Mouse (Mus musculus) liver, embryonic 12.5 days (tissue): ENCODE measurements around the gene Chn2. TPM values are rescaled to one million over a fixed set of nuclear protein-coding genes. Genes with fewer than 3 reads are reported as not detected.

Source experiments
- ATAC-seq: fragments of 200-750 bp; cut with Nextera tagmentation; 2 replicates; pipeline ENCODE4 v1.8.0; 2017; ENCODE audit warnings: moderate number of reproducible peaks, mild to moderate bottlenecking, moderate library complexity
- H3K27ac ChIP-seq: fragments of 300-500 bp; sonication (generic); 2 replicates; pipeline ENCODE4 v1.5.1; 2016; ENCODE audit warnings: mild to moderate bottlenecking
- H3K27me3 ChIP-seq: fragments of 300-500 bp; sonication (generic); replicated peaks from 2 replicates; pipeline ENCODE4 v1.6.1; 2016; ENCODE audit warnings: mild to moderate bottlenecking, moderate library complexity
- H3K36me3 ChIP-seq: fragments of 300-500 bp; sonication (generic); 2 replicates; pipeline ENCODE4 v1.6.1; 2016; ENCODE audit warnings: mild to moderate bottlenecking, moderate library complexity
- H3K4me1 ChIP-seq: fragments of 300-500 bp; sonication (generic); 2 replicates; pipeline ENCODE4 v1.6.1; 2016
- H3K4me2 ChIP-seq: fragments of 300-500 bp; sonication (generic); 2 replicates; pipeline ENCODE4 v1.6.1; 2016; ENCODE audit warnings: mild to moderate bottlenecking, moderate library complexity
- H3K4me3 ChIP-seq: fragments of 300-500 bp; sonication (generic); 2 replicates; pipeline ENCODE4 v1.5.1; 2016; ENCODE audit warnings: mild to moderate bottlenecking, moderate library complexity
- H3K9ac ChIP-seq: fragments of 300-500 bp; sonication (generic); 2 replicates; pipeline ENCODE4 v1.6.1; 2016; ENCODE audit warnings: mild to moderate bottlenecking, moderate library complexity
- H3K9me3 ChIP-seq: fragments of 300-500 bp; sonication (generic); replicated peaks from 2 replicates; pipeline ENCODE4 v1.6.1; 2016; ENCODE audit warnings: mild to moderate bottlenecking, moderate library complexity
- WGBS: fragments of 180-500 bp; shearing (Covaris S2); methylation state at CpG from one replicate; pipeline ENCODE4 v1.1.7; 2016; ENCODE audit not compliant: insufficient replicate concordance; 5-methylcytosine and 5-hydroxymethylcytosine counted together
- polyA plus RNA-seq: library from polyadenylated mRNA; unstranded; fragments of >200 nt; fragmentation: Nextera tagmentation; extraction: Ambion mirVana; gene quantifications from 2 replicates; pipeline ENCODE4 v1.2.1, GENCODE M21; 2016

Gene Chn2
- polyA plus RNA-seq, 1 experiment from 2014 or later, result 4.9 TPM

DNA sequence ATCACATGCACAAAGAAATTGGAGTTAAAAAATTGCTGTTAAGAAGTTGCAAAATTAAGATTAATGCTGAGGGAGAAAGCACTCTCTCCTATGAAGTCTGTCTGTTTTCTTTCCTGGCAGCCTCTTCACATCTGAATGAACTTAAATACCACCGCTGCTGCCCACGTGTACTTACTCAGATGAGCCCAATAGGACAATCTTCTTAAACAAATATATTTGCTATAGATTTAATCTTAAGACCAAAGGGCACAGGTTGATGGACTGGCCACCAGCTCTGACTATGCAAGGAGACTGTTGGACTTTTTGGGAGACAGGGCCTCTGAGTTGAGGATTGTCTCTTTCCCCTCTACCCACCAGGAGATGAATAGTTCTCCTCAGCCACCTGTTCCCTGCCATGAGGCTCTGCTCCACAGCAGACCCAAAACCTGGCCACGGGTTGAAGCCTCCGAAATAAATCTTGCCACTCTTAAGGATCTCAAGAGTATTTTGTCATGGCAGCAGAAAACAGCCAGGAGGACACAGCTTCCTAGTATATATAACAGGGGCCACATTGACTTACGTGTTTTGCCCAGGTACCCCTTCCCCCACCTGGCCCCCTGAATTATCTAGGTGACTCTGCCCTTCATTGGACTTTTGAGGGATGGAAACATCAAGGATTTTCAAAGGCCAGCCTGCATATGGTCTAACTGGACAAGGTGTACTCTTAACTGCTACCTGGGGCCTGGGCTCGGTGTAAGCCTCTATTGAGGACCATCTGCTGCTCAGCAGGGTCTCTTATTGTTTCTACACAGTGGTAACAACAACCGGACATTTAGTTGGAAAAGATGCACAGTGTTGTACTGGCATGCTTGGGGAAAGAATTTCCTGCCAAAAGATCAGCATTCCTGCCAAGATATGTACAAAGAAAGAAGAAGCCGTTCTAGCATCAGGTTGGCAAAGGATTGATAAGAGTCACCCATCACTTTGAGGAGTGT is 6.7 kb downstream of the Chn2 start:
- no peak for ATAC-seq
- Histone ChIP-seq H3K27ac (no peak overlapping the region), H3K4me3 (no peak overlapping the region), H3K4me1 (0 out of 2 replicates have a peak, but pooled peaks cover 2% of the 10 kb centered on the region), H3K4me2 (no peak overlapping the region), H3K9ac (no peak overlapping the region), H3K9me3 (no peaks in the 10 kb centered on the region), H3K27me3 (peaks cover 23% of the 10 kb centered on the region), H3K36me3 (no peaks in the 10 kb centered on the region)
- 69% methylated on average over 8 of the region's 8 CpGs for WGBS

DNA sequence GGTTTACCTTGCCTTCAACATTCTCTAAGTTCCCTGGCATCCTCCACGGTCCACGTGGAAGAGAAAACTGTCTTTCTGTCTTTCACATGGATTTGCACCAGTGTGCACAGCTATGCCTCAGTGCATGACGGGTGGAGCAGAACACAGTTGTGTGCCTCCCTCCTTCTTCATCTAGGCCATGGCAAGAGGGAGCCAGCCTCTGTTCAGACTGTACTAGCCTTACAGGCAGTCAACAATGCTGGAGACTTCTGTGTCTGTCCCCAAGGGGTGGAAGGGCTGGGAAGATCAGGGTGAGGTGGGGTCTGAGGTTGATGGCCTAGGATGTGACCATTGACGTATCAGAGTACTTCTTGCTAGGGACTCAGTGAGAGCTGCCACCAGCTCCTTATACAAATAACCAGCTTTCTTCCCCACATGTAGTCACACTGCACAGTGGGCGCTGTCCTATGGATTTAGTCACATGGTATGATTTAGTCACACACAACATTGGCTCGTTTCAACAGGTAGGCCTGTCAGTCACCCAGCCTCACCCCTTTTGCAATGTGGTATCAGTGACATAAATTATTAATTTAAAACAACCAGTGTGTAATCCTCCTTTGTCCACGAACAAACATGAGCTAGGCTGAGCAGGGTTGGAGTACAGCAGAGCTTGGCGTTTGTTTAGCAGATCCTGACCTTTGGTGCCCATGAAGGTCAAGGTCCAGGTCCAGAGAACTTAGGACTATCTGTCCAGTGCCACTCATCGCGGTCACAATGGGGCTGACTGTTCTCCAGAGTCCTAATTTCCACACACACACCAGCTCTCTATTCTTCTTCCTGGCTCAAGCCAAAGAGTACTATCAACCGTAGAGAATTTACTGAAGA is 7.8 kb downstream of the Chn2 start:
- Histone ChIP-seq H3K9me3 (no peaks in the 10 kb centered on the region), H3K27ac (no peak overlapping the region), H3K27me3 (peaks cover 12% of the 10 kb centered on the region), H3K9ac (no peak overlapping the region), H3K4me2 (no peak overlapping the region), H3K4me3 (no peak overlapping the region), H3K4me1 (0 out of 2 replicates have a peak, but pooled peaks cover 2% of the 10 kb centered on the region), H3K36me3 (no peaks in the 10 kb centered on the region)
- 63% methylated on average over 11 of the region's 11 CpGs for WGBS
- ATAC-seq, result peak; percentile 58

DNA sequence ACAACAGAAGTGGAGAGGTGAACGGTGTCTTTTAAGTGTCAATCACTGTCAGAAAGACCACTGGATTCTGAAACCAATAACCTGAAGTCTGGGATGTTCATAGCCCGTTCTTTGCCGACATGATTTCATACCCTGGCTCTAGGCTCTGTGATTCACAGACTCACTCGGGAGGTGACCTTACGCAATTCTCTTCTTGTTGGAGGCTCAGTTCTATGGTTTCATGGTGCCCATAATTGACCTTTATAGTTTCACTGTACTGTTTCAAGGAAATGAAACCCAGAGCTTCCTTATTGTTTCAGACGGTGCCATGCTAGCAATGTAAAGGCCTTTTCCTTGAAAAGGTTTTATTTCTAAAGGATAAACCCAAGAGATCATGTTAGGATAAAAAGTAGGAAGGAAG is 9.4 kb downstream of the Chn2 start:
- no peaks in the 10 kb centered on the region for H3K27me3 ChIP-seq
- H3K4me2 ChIP-seq, result no peak overlapping the region
- WGBS, result 70% methylated on average over 6 of the region's 6 CpGs
- no peak overlapping the region for H3K9ac ChIP-seq
- H3K9me3 ChIP-seq, result no peaks in the 10 kb centered on the region
- no peak overlapping the region for H3K27ac ChIP-seq
- H3K36me3 ChIP-seq, result no peaks in the 10 kb centered on the region
- ATAC-seq, result no peak
- no peak overlapping the region for H3K4me3 ChIP-seq
- 0 out of 2 replicates have a peak, but pooled peaks cover 2% of the 10 kb centered on the region for H3K4me1 ChIP-seq

DNA sequence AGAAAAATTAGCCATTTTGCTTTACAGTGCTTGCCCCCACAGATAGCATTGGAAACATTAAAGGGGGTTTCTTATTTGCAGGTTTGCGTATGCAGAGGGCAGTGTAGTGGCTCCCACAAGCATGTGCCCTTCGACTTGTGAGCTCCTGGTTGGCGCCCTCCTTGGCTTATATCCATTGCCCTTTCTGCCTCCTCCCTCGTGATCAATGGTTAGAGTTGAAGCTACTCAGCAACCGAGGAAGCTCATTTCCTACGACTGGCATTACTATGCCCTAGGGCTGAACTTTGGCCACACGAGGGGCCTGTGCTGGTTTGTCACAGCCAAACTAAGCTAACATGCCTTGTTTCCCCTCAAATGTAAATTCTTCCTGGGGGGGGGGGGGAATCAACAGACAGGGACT is 11.8 kb downstream of the Chn2 start:
- WGBS, result 54% methylated on average over 7 of the region's 7 CpGs
- no peak overlapping the region for H3K4me2 ChIP-seq
- H3K27me3 ChIP-seq, result no peaks in the 10 kb centered on the region
- 0 out of 2 replicates have a peak, but pooled peaks cover 2% of the 10 kb centered on the region for H3K4me1 ChIP-seq
- no peaks in the 10 kb centered on the region for H3K9me3 ChIP-seq
- no peaks in the 10 kb centered on the region for H3K36me3 ChIP-seq
- H3K4me3 ChIP-seq, result no peak overlapping the region
- no peak overlapping the region for H3K9ac ChIP-seq
- no peak for ATAC-seq
- no peak overlapping the region for H3K27ac ChIP-seq

DNA sequence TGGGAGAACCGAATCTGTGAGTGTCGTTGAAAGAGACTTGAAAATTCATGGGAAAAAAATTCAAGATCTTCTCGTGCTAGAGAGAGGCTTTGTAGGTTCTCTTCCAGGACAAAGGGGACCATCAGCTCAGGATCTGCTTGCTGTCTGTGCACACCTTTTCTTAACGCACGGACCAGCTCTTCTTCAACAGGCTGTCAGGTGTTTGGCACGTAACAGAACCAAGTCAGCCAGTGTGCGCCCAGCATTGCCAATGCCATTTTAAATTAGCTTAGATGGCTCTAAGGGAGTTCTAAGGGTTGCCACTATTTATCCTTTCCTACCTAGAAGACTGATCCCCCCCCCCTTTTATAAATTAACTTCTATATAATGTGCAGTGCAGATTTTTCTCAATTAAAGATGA is 12.8 kb downstream of the Chn2 start:
- H3K4me3 ChIP-seq, result no peak overlapping the region
- no peaks in the 10 kb centered on the region for H3K36me3 ChIP-seq
- H3K27ac ChIP-seq, result no peak overlapping the region
- ATAC-seq, result no peak
- no peaks in the 10 kb centered on the region for H3K9me3 ChIP-seq
- whole genome bisulfite sequencing, result 75% methylated on average over 7 of the region's 7 CpGs
- H3K4me2 ChIP-seq, result no peak overlapping the region
- no peaks in the 10 kb centered on the region for H3K27me3 ChIP-seq
- H3K9ac ChIP-seq, result no peak overlapping the region
- 0 out of 2 replicates have a peak, but pooled peaks cover 2% of the 10 kb centered on the region for H3K4me1 ChIP-seq

DNA sequence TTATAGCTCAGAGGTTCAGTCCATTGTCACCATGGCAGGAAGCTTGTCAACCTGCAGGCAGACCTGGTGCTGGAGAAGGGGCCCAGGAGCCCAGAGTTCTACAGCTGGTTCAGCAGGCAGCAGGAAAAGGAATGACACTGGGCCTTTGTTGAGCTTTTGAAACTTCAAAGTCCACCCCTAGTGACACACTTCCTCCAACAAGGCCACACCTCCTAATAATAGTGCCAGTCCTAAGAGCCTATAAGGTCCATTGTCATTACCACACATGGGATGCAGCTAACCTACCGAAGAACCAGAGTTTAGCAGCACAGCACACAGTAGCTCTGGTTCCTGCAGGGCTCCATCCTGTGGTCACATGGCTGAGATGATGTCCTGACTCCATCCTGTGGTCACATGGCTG is 13.3 kb downstream of the Chn2 start:
- Histone ChIP-seq H3K36me3 (no peaks in the 10 kb centered on the region), H3K27ac (no peak overlapping the region), H3K4me3 (no peak overlapping the region), H3K9ac (no peak overlapping the region), H3K4me2 (no peak overlapping the region), H3K27me3 (no peaks in the 10 kb centered on the region), H3K9me3 (no peaks in the 10 kb centered on the region), H3K4me1 (0 out of 2 replicates have a peak, but pooled peaks cover 2% of the 10 kb centered on the region)
- 71% methylated on average over 1 of the region's 1 CpGs for WGBS
- ATAC-seq, result no peak

DNA sequence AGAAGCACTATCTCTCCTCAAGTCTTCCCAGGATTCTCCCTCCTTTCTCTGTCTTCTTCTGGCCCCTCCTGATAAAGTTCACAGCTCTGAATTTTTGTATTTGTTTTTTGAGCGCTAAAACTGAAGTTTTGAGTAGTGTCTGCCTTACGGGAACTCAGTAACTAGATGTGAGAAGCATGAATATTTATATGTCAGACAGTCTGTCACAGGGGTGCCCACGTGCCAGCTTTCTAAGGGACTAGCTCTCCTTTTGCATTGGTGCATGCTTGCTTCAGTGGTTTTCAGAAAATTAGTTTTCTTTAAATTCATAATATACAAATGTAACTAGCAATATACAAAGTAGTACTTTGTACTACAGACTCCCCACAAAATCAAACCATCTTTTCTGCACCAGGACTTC is 14.0 kb downstream of the Chn2 start:
- Histone ChIP-seq H3K9ac (no peak overlapping the region), H3K9me3 (no peaks in the 10 kb centered on the region), H3K36me3 (no peaks in the 10 kb centered on the region), H3K27ac (no peak overlapping the region), H3K4me1 (0 out of 2 replicates have a peak, but pooled peaks cover 2% of the 10 kb centered on the region), H3K4me3 (no peak overlapping the region), H3K4me2 (no peak overlapping the region), H3K27me3 (no peaks in the 10 kb centered on the region)
- WGBS, result 73% methylated on average over 3 of the region's 3 CpGs
- no peak for ATAC-seq

DNA sequence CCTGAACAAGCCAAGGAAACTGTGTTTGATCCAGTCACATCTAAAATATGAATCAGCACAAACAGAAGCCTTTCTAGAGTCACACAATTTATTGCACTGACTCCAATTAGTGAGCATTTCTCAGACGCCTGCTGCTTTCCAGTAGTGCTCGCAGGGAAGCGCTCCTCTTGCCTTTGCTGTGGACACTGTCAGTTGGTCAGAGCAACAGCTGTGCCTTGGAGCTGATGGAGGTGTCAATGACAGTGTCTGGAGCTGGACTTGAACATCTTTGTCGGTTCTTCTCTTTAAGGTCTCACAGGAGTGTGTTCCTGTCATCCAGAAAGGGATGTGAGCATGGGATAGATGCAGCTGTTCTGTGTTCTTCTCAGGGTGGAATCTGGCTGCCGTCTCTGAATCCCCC is 16.0 kb downstream of the Chn2 start:
- Histone ChIP-seq H3K9me3 (no peaks in the 10 kb centered on the region), H3K4me1 (no peaks in the 10 kb centered on the region), H3K27ac (no peak overlapping the region), H3K4me3 (no peak overlapping the region), H3K36me3 (no peaks in the 10 kb centered on the region), H3K27me3 (no peaks in the 10 kb centered on the region), H3K9ac (no peak overlapping the region), H3K4me2 (no peak overlapping the region)
- 57% methylated on average over 5 of the region's 5 CpGs for WGBS
- ATAC-seq, result no peak

DNA sequence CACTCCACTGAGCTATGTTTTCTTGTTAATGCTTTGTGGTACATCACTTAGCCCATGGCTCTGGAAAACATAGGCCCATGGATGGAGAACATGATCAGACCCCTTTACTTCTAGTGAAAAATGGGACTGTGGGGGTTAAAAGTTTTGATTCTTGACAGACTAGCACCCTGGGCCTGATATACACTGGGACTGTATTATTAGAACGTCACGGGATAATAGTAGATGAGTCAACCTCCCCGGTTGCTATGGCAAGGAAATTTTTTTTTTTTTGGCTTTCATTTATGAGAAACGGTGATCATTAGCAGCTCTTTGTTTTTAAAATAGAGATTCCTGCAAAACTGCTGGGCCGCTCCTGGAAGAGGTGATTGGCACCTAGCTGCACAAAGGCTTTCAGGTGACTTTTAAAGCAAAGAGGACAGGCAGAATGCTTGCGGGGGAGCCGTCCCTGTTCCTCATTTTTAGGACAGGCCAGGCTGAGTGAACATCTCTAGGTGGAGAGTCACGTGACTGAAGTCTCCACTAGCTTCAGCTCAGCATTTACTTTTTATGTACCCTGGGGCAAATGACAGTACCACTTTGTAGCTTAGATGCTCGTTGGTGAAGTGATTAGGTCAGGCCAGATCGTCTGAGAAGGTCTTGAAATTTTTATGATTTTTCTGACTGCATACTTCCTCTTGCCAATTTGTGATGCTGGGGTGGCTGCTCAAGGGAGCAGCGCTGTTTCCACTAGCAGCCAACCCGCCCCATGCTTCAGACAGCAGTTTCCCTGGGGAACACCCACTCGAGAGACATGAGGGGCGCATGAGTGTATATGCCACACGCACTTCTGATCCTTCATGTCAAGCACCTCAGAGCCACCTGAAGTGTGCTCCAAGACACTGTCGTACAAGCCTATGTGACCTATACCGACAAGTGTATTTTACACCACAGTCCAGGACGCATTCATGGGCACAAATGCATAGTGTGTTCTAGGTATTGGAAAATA is 17.5 kb downstream of the Chn2 start:
- H3K27me3 ChIP-seq, result no peaks in the 10 kb centered on the region
- H3K4me3 ChIP-seq, result no peak overlapping the region
- no peaks in the 10 kb centered on the region for H3K4me1 ChIP-seq
- no peak for ATAC-seq
- no peaks in the 10 kb centered on the region for H3K36me3 ChIP-seq
- WGBS, result 62% methylated on average over 18 of the region's 18 CpGs
- no peaks in the 10 kb centered on the region for H3K9me3 ChIP-seq
- H3K27ac ChIP-seq, result no peak overlapping the region
- no peak overlapping the region for H3K9ac ChIP-seq
- H3K4me2 ChIP-seq, result no peak overlapping the region

DNA sequence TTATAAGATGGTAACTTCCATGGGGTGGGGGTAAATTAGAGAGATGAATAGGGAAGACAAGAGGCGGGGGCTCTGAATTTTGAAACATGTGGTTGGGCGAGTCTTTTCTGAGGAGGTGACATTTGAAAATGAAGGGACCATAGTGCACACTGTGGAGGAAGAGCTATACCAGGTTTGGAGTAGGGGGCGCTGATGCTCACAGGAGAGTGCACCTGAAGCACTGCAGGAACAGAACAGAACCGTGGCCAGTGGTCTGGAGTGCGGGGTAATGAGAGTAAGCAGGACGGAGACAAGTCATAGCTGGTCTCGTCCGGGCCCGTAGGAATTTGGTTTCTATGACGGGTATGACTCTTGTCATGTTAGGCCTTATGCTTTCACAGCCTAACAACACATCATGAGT is 18.3 kb downstream of the Chn2 start:
- Histone ChIP-seq H3K36me3 (no peaks in the 10 kb centered on the region), H3K27ac (no peak overlapping the region), H3K9me3 (no peaks in the 10 kb centered on the region), H3K4me1 (peaks cover 5% of the 10 kb centered on the region; the same call in 1 of the 2 replicates), H3K27me3 (no peaks in the 10 kb centered on the region), H3K4me3 (no peak overlapping the region), H3K9ac (no peak overlapping the region), H3K4me2 (no peak overlapping the region)
- WGBS, result 72% methylated on average over 10 of the region's 10 CpGs
- ATAC-seq, result no peak

DNA sequence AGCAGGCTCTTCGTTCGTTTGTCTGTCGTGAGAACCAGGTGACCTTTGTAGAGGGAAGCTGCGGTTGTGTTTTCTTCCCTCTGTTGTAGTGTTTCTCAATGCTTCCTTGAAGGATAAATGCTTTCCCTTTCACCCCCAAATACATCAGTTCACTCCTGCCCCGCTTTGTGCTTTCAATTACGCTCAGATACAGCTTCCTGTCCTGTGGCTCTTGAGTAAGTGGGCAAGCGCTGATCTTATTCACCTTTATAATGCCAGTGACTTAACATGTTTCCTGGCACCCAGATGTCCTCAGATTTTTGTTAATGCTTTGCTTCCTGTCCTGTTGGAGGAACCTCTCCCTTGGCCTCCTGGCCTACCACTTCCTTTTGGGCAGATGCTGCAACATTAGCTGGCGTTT is 19.5 kb downstream of the Chn2 start:
- Histone ChIP-seq H3K4me2 (no peak overlapping the region), H3K27me3 (no peaks in the 10 kb centered on the region), H3K4me1 (peaks cover 8% of the 10 kb centered on the region; the same call in 1 of the 2 replicates), H3K9me3 (no peaks in the 10 kb centered on the region), H3K27ac (no peak overlapping the region), H3K36me3 (no peaks in the 10 kb centered on the region), H3K4me3 (no peak overlapping the region), H3K9ac (no peak overlapping the region)
- WGBS, result 32% methylated on average over 8 of the region's 8 CpGs
- no peak for ATAC-seq
